In the genomic region with DNA sequence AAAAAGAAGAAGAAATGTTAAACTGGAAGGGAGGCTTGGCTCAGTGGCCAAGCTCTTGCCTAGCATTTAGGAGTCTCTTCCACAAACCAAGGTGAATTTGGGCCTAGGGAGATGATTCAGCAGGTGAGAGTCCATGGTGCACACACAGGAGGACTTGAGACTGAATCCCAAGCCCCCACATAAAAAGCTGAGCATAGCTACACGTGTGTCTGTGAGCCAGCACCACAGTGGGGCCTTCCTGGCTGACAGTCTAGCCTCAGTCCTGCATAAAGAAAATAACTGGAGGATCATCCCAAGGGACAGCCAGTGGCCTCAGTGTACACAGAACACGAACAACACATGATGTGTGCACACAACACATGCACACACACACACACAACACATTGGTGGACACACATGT, we compare ENCODE assay signal across 30 mouse cellular contexts. TPM values are rescaled to one million over a fixed set of nuclear protein-coding genes. Genes with fewer than 3 reads are reported as not detected.
"Had no signal": no experiment of that assay in that cellular context is flagged by ENCODE, and none has a peak within 500 bp of the region (broad histone marks: within the 10 kb centered on the region; RNA-seq: fewer than 3 reads in every experiment).

No protein-coding gene starts in this region.

- DNase-seq: gastrocnemius, postnatal 14 days; gastrocnemius, postnatal 36 days; heart, postnatal 10 days; kidney, adult 11 months; kidney, adult 2 months; kidney, adult 9 months; kidney, postnatal 14 days; kidney, postnatal 36 days; left cerebral cortex, postnatal 4 days; liver, embryonic 13.5 days had no signal

- H3K4me1 ChIP-seq: hindbrain, embryonic 13.5 days; hindbrain, embryonic 15.5 days; limb, embryonic 13.5 days; limb, embryonic 15.5 days had no signal

- H3K36me3 ChIP-seq: heart, embryonic 10.5 days; heart, embryonic 12.5 days; hindbrain, embryonic 13.5 days; hindbrain, embryonic 15.5 days; kidney, embryonic 15.5 days; limb, embryonic 13.5 days; limb, embryonic 15.5 days; liver, embryonic 13.5 days had no signal

- H3K27ac ChIP-seq: heart, embryonic 10.5 days; hindbrain, embryonic 13.5 days; hindbrain, embryonic 15.5 days; hindbrain, postnatal 0 days; kidney, embryonic 15.5 days; kidney, postnatal 0 days; limb, embryonic 13.5 days; limb, embryonic 15.5 days had no signal

- H3K4me3 ChIP-seq: heart, embryonic 10.5 days; heart, embryonic 12.5 days; hindbrain, embryonic 13.5 days; hindbrain, embryonic 15.5 days; kidney, embryonic 15.5 days; limb, embryonic 13.5 days; limb, embryonic 15.5 days; liver, embryonic 13.5 days had no signal

RNA-seq across cellular contexts. Expression of a gene that starts 57.7 kb away (rescaled TPM):
- total RNA-seq: gastrocnemius, adult 18-20 months; gastrocnemius, adult 8-10 months; gastrocnemius, postnatal 36 days; heart, adult 18-20 months; heart, adult 8-10 months; heart, postnatal 10 days; heart, postnatal 25 days; hematopoietic stem cell, adult 5-6 weeks; liver, adult 2 months had no signal
- polyA plus RNA-seq: heart, embryonic 10.5 days; heart, embryonic 12.5 days; heart, embryonic 14.5 days; heart, embryonic 16.5 days; intestine, embryonic 14.5 days; kidney, adult 2 months; kidney, embryonic 15.5 days; kidney, postnatal 0 days; limb, embryonic 11.5 days; limb, embryonic 13.5 days; limb, embryonic 15.5 days; liver, adult 2 months; liver, embryonic 13.5 days had no signal
